Mouse (Mus musculus) yolk sac, embryonic 10.5 days (tissue): ENCODE measurements around the gene Pdcd1lg2.

Source experiments
- DNase-seq: peaks from one replicate; pipeline ENCODE4 v3.0.0-alpha.2; 2017; ENCODE audit warnings: low spot score

Gene Pdcd1lg2

DNA sequence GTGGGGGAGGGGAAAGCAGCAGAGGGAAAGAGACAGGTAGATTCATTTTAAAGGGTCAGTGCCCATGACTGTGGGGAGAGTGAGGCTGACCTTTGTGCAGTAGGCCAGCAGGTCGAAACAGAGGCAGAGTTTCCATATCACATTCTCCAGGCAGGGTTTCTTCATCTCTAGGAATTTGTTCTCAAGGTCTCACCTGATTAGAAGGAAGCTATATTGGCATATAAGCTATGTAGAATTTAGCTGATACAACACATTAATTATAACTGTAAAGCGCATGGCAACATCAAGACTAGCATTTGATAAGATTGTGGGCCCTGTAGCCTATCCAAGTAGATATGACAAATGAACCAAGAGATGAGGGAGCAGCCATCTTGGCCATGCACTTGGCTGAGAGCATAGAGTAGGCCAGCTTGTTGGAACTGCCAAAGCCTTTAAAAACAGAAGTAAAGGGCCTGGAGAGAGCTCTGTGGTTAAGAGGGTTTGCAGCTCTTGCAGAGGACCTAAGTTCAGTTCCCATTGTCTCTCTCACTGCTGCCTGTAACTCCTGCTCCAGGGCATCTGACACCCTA lies 59.1 kb downstream of the Pdcd1lg2 start:
- DNase-seq = peak; percentile 65

DNA sequence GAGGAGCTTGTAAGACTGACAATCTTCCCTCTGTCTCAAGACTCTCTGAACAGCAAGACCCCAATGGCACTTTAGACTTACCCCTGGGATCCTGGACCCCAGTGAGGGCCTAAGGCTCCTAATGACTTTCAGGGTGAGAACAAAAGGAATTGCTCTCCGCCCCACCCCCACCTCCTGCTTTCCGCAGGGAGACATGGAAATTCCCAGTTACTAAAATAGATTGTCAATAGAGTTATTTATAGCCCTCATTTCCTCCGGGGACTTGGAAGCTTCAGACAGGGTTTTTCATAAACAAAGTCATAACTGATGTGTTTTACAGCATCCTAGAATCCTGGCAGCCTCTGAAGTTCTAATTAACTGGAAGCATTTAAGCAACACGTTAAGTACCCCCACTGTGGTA lies 59.9 kb downstream of the Pdcd1lg2 start:
- peak; percentile 37 for DNase-seq

DNA sequence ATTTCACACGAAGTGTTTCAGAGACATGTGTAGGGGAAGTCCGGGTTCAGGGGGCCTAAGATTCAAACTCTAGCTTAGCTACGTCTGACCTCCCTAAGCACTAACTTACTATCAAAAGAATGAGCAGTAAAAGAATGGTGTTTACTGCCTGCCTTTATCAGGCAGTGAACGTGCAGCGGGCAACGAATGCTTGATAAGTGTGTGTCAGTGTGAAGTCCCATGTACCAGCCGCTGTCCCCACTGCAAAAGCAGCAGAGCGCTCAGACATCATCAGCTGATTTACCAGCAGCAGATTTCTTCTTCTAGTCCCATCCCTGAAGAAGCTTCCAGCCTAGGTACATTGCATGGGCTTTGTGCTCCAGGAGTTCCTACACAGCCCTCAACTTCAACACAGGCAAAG lies 61.7 kb downstream of the Pdcd1lg2 start:
- DNase-seq = no peak

DNA sequence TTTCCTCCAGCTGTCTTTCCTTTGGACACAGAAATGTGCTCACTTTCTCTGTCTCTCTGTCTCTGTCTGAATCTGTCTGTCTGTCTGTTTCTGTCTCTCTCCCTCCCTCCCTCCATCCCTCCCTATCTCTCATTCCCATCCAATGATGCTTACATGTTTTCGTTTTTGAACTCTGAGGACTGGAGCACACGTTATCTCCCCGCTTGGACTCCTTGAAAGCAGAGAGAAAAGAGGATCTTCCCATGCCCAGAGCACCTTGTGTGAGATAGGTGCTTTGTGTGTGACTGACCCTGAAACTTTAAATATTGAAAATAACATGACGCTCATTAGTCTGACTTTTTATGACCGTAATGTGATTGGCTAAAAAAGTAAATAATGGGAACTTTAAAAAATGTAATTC lies 62.2 kb downstream of the Pdcd1lg2 start:
- no peak for DNase-seq

DNA sequence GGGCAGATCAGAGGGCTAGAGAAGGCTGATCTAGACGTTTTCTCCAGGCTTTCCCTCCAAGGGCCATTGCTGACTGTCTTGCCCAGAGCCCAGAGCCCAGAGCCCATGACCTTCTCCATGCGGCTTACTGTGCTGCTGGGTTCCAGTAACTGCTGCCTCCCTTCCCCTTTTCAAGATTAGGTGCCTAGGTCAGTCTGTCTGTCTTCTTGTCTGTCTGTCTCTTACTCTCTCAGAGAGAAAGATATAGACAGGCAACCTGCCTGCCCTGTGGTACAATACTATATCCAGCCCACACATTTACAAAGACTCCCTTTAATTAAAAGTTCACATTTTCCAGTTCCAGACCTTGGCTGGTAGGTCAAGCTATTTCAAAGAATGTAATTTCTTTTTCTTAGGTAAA lies 64.1 kb downstream of the Pdcd1lg2 start:
- DNase-seq = no peak

DNA sequence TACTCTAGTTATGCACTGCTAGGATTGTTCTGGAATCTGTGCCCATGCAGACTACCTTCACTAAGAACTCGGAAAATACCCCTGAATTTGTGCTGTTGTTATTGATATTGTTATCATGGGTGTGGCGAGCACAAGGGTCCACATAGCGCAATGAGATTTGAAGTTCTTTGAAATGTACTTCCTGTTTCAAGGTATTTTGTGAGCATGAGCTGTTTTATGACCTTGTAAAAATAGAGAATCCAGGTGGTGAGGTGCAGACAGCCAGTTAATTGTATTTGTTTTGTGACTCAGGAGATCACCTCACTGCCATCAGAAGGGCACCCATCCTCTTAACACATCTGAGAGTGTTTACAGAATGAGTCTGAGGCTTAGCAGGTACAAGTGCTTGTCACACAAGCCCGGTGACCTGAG lies 64.5 kb downstream of the Pdcd1lg2 start:
- no peak for DNase-seq

DNA sequence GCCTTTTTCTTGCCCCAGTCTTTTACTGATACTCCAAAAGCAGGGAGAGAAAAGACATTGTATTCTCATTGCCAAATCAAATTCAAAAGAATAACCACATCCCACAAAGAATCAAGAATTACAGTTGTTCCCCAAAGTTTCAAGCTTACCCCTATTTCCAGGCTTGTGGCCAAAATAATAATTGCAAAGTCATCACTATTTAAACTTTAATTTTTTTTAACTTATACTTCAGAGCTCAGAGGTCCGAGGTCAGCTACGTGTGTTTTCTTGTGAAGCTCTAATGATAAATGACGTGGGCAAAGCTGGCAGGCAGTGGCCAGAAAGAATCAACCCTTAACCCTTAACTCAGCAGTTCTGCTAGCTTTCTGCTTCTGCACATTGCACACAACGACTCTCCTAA lies 67.9 kb downstream of the Pdcd1lg2 start:
- DNase-seq = no peak

DNA sequence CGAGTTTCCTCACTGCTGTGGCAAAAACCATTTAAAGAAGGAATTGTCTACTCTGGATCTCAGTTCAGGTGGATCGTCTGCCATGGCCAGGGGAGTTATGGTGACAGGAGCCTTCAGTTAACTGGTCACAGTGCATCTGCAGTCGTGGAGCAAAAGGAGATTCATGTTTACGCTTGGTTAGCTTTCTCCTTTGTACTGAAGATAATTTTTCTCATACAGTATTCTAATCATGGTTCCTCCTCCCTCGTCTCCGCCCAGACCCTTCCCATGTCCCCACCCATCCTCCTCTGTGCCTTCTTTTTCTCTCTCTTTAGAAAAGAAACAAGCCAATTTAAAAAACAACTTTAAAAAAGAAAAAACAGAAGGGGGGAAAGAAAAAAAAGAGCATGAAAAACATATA lies 70.9 kb downstream of the Pdcd1lg2 start:
- no peak for DNase-seq

DNA sequence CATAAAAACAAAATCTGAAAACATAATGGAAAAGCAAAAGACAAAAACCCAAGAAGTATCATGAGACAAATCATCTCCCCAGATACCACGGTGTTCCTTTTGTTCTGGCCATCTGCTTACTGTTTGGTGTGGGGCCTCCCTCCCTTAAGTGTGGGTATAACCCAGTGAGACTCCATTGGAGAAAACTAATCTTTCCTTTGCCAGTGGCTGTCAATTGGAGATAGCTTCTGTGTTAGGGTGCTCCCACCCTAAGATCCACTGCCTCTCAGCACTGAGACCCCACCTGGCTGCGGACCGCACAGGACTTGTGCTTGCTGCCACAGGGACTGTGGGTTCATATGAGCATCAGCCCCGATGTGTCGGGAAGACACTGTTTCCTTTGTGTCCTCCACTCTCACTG lies 71.4 kb downstream of the Pdcd1lg2 start:
- no peak for DNase-seq

DNA sequence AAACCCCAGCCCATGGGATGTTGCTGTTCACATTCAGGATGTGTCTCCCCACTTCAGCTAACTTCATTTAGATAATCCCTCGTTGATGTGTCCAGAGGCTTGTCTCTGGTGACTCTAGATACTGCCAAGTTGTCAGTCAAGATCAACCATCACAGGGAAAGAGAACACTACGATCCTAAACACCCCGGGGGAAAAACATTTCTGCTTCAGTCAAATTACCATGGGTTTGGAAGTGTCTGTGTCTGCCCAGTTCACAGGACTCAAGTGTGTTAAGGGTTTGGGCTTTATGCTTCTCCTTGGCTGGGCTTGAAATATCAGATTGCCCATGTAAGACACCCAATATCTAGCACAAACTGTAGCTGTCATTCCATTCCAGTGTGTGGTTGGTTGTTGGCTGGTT lies 71.9 kb downstream of the Pdcd1lg2 start:
- no peak for DNase-seq

DNA sequence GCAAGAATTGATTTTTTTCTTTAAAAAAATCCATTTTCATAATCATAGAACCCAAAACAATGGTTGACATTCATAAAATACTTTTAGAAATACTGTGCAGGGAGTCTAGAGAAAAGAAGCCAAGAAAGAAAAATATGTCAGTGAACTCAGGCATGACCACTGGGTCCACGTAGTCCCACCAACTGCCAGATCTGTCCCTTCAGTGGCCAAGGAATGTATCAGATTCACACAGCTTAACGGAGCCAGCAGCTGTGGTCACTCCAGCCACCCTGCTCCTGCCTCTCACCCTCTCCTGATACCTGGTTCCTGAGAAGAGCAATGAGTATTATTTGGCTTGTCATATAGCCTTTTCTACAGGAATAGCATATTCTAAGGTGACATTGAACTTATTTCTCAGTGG lies 72.7 kb downstream of the Pdcd1lg2 start:
- DNase-seq = no peak

DNA sequence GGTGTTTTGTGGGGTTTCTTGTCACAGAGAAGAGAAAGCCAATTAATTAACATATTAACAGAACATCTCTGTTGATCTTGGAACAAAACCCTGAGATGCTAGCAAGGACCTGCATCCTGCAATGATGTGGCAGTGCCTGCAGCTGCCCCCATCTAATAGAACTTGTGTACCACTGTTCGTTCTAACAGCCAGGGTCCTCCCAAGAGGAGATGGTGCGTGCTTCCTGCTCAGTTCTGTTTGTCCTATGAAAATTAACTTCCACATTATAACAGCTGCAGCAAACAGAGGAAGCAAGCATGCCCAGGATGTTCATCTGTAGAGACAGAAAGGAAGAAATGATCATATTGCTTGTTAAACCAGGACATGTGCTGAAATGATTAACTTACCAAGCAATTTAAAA lies 73.8 kb downstream of the Pdcd1lg2 start:
- DNase-seq = no peak

DNA sequence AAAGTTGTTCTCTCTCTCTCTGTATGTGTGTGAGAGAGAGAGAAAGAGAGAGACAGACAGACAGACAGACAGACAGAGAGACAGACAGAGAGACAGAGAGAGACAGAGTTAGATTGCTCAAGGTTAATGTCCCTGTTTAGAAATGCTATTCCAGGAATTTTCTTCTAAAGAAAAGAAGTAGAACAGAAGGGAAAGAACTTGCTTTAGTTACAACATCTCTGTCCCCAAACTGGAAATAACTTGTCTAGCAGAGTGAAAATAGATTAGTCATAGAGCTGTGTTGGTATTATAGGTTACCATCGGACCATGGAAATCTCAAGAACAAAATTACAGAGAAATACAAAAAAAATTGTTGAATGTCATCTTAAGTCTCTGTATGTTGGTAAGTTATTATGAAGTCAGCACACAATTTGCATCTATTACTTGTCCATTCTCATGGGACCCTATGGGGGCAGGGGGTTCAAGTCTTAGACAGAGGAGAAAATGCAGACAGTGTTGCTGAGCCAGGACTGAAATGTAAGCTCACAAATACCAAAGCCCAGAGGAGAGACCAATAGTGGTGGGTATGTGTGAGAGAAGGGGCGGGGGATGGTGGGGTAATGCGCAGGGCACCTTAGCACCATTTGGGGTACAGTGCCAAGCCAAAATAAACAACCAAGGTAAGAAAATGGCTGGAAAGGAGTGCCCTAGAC lies 74.7 kb downstream of the Pdcd1lg2 start:
- DNase-seq = no peak

DNA sequence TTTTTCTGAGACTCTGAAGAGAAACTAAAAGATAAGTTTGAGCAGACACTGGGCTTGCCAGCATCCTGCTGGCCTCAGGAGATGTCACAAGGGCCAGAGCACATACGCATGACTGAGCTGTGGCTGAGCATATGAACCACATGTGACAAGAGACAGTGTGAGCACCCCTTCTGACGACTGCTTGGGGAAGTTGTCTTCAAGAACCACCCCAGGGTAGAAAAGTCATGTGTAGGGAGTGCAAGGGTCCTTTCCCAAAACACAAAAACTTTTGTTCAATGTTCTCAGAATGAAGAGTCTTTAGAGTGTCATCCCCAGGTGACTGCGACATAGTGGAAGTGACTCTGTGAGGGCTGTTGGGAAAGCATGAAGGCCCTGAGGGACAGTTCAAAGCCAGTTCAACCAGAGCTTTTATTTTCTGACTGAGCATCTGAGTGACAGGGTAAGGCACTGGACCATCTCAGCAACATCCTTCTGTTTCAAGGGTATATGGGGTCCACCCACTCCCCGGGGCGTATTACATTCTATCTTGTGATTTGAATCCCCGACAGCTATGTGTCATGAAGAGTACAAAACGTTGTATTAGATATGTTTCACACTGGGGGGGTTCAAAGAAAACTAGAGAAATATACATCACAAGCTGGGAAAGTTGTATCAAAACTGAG lies 76.0 kb downstream of the Pdcd1lg2 start:
- no peak for DNase-seq

DNA sequence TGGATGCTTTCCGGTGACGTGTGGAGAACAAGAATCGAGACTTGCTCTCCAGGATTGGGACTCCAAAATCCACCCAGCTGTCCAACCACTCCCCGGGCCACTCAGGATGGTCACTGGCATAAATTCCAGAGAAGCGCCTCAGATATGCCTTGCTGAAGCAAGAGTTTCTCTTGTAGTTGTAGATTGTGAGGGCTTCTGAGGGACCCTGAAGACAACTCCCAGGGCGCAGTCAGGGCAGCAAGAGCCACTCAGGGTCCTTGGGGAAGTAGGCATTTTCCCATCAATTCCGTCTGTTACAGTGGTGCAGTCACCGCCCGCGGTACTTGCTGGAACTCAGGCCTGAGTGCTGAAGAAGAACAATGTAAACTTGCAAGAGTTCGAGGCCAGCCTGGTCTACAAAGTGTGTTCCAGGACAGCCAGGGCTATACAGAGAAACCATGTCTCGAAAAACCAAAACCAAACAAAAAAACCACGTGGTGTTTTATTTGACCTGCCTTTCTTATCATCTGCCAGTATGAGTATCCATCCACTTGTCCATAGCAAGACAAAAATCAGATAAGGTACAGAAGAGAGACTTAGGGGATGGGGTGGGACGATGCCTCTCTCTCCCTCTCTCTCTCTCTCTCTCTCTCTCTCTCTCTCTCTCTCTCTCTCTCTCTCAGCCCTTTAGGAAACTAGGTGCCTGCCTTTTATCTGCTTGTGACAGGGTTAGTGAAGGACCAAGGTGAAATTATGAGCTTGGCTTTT lies 76.8 kb downstream of the Pdcd1lg2 start:
- no peak for DNase-seq

DNA sequence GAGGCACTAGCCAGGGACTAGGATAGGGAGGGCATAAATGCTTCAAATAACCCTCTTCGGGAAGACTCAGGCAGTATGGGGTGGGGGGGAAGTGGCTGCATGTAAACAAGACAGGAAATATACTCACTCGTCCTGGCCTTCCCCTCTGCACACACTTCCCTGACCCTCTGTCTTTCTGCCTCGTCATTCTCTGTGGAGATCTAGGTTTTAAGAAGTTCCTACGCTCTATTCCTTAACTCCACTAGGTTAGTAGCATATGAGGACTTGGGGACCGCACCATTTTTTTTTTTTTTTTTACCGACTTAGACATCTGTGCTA lies 77.3 kb downstream of the Pdcd1lg2 start:
- DNase-seq = no peak

DNA sequence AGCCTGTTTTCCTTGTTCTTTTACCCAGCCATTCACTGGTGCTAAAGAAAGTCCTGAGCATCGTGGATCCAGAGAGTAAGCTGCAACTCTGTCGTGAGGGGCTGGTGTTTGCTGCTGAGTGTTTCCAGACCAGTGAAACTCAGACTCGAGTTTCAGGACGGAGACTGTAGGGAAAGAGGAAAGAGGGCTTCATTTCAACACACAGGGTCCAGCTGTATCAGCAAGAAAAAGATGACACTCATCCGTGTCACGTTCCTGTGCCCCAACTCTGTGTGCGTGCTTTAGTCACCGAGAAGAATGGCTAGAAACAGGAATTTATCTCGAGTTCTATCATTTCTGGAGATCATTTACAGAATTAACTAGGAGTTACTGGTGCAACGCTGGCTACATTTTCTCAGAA lies 77.7 kb downstream of the Pdcd1lg2 start:
- DNase-seq = no peak

DNA sequence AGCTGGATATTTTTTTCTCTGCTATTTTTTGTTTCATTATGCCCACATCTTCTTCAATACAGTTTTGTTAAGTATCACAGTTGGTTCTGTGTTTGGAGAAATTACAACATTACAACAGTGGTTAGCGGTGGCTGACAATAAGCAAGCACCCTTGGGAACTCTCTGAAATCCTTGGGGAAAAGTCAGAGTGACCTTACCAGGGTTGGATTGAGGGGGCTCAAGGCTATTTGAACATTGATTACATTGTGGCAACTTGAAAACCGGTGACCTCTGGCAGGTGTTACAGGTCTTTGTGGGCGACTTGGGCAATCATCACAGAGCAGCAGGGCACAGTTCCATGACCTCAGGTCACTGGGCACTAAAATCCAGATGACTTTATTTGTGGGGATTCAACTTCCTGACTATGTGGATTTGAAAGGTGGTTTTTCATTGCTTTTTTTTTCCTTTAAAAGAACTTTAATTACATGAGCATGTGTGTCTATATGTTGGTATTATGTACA lies 79.1 kb downstream of the Pdcd1lg2 start:
- no peak for DNase-seq

DNA sequence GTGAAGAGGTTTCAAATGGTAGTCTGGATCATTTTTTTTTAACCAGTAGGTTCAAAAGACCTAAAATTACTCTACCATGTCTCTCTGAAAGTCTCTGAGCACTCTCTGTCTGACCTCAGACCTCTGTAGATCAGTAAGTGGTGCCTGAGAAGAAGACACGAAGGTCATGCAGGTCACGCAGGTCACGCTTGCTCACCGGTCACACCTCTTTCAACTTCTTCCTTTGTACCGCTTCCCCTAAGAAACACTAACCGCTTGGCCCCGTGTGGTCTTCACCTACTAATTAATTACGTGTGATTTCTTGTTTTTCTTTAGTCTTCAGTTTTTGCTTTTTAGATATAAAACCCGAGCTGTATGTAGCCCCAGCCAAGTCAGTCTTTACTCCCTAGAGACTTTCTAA lies 80.7 kb downstream of the Pdcd1lg2 start:
- DNase-seq = no peak

DNA sequence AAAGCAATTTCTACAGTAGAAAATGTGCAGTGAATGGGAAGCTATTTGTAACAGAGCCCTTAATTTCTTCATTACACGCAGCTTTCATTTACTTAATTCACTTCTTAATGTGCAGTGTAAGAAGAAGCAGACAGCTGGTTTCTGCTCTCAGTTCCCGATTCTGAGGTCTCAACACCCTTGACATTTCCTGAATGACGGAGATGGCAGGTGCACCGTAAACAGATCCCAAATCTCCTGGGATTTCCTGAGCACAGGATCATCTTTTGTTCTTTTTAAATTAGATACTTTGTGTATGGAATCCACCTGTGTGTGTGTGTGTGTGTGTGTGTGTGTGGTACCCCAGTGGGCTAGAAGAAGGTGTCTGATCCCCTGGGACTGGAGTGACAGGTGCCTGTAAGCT lies 83.7 kb downstream of the Pdcd1lg2 start:
- DNase-seq = no peak

DNA sequence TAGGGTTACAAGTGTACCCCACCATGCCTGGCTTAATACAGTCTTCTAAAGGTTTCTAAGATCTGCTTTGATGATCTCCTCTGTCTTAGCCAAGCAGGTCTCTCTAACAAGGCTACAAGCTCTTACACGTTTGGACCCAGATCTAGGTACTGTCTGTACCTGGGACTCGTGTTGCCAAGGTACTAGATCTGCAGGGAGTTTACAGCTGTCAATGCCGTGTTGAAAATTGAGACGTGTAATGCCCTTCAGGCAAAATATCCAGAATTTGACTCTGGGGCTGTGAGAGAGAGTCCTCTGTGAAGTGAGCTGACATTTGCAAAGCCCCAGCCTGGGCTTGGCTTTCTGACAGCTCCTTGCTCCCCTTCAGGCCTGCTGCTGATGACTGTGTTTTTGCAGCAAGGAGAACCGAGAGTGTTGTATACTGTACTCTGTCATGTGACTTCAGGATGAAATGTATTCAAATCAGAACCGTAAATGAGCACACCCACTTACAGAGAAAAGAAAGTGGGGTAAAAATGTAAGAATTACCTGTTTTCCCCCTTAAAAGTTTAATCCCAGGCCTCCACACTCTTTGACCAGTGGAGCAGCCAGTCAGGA lies 85.4 kb downstream of the Pdcd1lg2 start:
- no peak for DNase-seq

DNA sequence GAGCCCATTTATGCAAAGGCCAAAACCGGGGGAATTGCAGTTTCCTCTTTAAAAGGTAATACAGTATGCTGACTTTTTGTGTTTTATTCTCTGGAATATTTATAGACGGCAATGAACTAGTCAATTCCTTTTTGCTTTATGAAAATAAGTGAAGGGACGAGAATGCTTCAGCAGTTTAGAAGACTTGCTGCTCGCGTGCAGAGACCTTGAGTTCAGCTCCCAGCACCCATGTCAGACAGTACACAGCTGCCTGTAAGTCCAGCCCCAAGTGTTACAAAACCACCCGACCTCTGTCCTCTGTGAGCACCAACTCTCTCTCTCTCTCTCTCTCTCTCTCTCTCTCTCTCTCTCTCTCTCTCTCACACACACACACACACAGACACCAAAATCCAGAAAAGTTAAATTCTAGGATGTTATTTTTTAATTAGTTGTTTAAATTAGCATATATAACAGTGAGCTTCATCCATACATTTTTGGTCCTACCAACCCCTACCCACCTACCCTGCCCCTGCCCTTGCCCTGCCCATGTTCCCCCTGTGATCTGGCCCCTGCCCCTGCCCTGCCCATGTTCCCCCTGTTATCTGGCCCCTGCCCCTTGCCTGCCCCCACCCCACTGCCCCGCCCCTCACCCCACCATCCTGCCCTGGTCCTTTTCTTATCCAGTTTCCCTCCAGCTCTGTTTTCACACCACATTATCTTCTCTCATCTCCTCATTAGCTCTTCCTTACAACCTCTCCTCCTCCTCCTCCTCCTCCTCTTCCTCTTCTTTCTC lies 86.3 kb downstream of the Pdcd1lg2 start:
- DNase-seq = peak; percentile 48
